Comparison of ENCODE assay signal across 8 mouse cellular contexts in the genomic region with DNA sequence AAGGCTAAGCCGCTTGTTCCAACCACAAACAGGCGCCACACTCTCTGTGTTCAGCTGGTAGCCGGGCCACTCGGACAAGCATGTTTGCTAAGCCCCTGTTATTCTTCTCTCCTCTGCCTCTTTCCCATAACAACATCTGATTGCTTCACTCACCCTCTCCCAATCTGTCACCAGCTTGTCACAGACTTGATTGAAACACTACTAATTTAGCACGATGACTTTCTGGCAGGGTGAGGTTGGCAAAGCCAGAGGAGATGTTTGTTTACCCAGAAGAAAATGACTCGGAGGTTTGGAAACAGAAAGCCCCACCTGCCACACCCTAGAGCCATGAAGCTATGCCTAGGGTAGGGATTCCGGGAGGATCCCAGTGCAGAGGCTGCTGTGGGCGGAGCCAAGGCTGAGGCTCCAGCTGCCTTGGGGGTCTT.
DNase-seq lines count a peak whose midpoint lies in the region; ATAC-seq lines count a peak whose summit lies in the region.

No protein-coding gene starts in this region.

- ATAC-seq in embryonic facial prominence, embryonic 14.5 days (ENCODE audit: low read depth), result no peak
- ATAC-seq in hindbrain, embryonic 13.5 days (ENCODE audit: low FRiP score), result no peak

- 0 out of 2 replicates have a peak overlapping the region, but pooled peaks have one; percentile 12 for H3K4me3 ChIP-seq in embryonic facial prominence, embryonic 14.5 days (ENCODE audit: low read depth, low read length)
- no peak overlapping the region for H3K4me3 ChIP-seq in hindbrain, embryonic 13.5 days

- H3K4me2 ChIP-seq in embryonic facial prominence, embryonic 14.5 days (ENCODE audit: low read depth, low read length), result peak overlapping the region; percentile 33
- H3K4me2 ChIP-seq in hindbrain, embryonic 13.5 days, result no peak overlapping the region

- peaks cover 14% of the 10 kb centered on the region for H3K4me1 ChIP-seq in embryonic facial prominence, embryonic 14.5 days (ENCODE audit: control insufficient read depth, insufficient read depth, low read length)
- H3K4me1 ChIP-seq in hindbrain, embryonic 13.5 days (replicated peaks), result peaks cover 15% of the 10 kb centered on the region

- H3K9ac ChIP-seq in embryonic facial prominence, embryonic 14.5 days (ENCODE audit: low read depth, low read length), result no peak overlapping the region
- no peak overlapping the region for H3K9ac ChIP-seq in hindbrain, embryonic 13.5 days

- DNase-seq in lung, adult 18-20 months, result peak; percentile 47 to 56
- DNase-seq in lung, postnatal 25 days (ENCODE audit: low spot score), result no peak
- peak; percentile 58 for DNase-seq in embryonic facial prominence, embryonic 14.5 days (ENCODE audit: low spot score)
- peak; percentile 40 for DNase-seq in lung, postnatal 14 days
- DNase-seq in adrenal gland, adult 18-20 months (ENCODE audit: low spot score in 2 of 2), result no peak
- no peak for DNase-seq in urinary bladder, postnatal 25 days (ENCODE audit: low spot score)
- DNase-seq in cerebellum, postnatal 25 days, result no peak

- no peaks in the 10 kb centered on the region for H3K27me3 ChIP-seq in embryonic facial prominence, embryonic 14.5 days (replicated peaks; ENCODE audit: control insufficient read depth, insufficient read depth, low read length)
- H3K27me3 ChIP-seq in hindbrain, embryonic 13.5 days, result no peaks in the 10 kb centered on the region

- WGBS in embryonic facial prominence, embryonic 14.5 days, result 29% methylated on average over 8 of the region's 8 CpGs
- 45% methylated on average over 8 of the region's 8 CpGs for WGBS in hindbrain, embryonic 13.5 days

- no peaks in the 10 kb centered on the region for H3K9me3 ChIP-seq in embryonic facial prominence, embryonic 14.5 days (ENCODE audit: control insufficient read depth, low read length)
- no peaks in the 10 kb centered on the region for H3K9me3 ChIP-seq in hindbrain, embryonic 13.5 days

- H3K36me3 ChIP-seq in embryonic facial prominence, embryonic 14.5 days (ENCODE audit: control insufficient read depth, insufficient read depth, low read length), result no peaks in the 10 kb centered on the region
- no peaks in the 10 kb centered on the region for H3K36me3 ChIP-seq in hindbrain, embryonic 13.5 days

- peak overlapping the region; percentile 16 for H3K27ac ChIP-seq in embryonic facial prominence, embryonic 14.5 days (replicated peaks; ENCODE audit: low read depth, low read length)
- H3K27ac ChIP-seq in hindbrain, embryonic 13.5 days, result 0 out of 2 replicates have a peak overlapping the region, but pooled peaks have one; percentile 46

Comparison
In these comparisons a context has a peak if more than half of its experiments do, and no peak if none do; other contexts are left out.
1. DNase-seq: peak in lung, adult 18-20 months (2 of 2), embryonic facial prominence, embryonic 14.5 days (single experiment) and lung, postnatal 14 days (single experiment); none in lung, postnatal 25 days (single experiment), adrenal gland, adult 18-20 months (0 of 2), urinary bladder, postnatal 25 days (single experiment) and cerebellum, postnatal 25 days (0 of 2).